Mouse (Mus musculus) myocyte (in vitro differentiated cells): Measurements from ENCODE around the gene Gpr22.

Experiments
- MAX ChIP-seq: IDR thresholded peaks from one replicate; pipeline ENCODE4 v1.6.1; 2011; ENCODE audit warnings: low read depth, mild to moderate bottlenecking, control low read depth
- MYOD1 ChIP-seq, 3 experiments: IDR thresholded peaks; one replicate each; pipeline ENCODE4 v1.6.1; 2011; ENCODE audit warnings: control low read depth in 2 of 3, low read depth in 2 of 3, mild to moderate bottlenecking in 2 of 3, moderate library complexity in 1 of 3; ENCODE audit not compliant: insufficient read length in 2 of 3, control insufficient read depth in 1 of 3
- MYOG ChIP-seq, 3 experiments: IDR thresholded peaks; one replicate each; pipeline ENCODE4 v1.6.1; 2011; ENCODE audit warnings: control low read depth in 2 of 3, low read depth in 2 of 3, mild to moderate bottlenecking in 2 of 3; ENCODE audit not compliant: insufficient read length in 2 of 3, control insufficient read depth in 1 of 3, insufficient read depth in 1 of 3
- POLR2A ChIP-seq: IDR thresholded peaks from one replicate; pipeline ENCODE4 v1.6.1; 2011; ENCODE audit warnings: low read depth, mild to moderate bottlenecking, control low read depth, moderate library complexity; ENCODE audit not compliant: insufficient read length
- POLR2AphosphoS2 ChIP-seq: IDR thresholded peaks from one replicate; pipeline ENCODE4 v1.6.1; 2011; ENCODE audit warnings: low read depth, control low read depth; ENCODE audit not compliant: insufficient read length
- REST ChIP-seq: IDR thresholded peaks from one replicate; pipeline ENCODE4 v1.6.1; 2011; ENCODE audit warnings: mild to moderate bottlenecking, control low read depth, moderate library complexity; ENCODE audit not compliant: insufficient read depth, insufficient read length

DNA sequence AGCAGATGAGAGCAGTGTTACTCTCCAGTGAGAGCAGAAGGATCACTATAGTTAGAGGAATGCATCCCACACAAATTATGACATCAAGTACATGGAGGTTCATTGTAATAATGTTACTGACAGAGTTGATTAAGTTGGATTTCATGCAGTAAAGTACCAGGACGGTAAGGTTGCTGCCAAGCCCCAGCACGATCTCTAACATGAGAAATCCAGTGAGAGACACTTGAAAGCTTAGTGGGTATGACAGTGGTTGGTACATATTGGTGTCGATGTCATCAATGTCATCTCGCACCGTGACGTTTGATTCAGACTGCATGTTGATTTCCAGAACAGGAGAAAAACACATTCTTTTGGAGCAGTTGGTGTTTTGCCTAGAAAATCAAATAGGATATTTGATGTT is 4.1 kb downstream of the Gpr22 start:
- TF ChIP-seq POLR2A = no peak
- no peak for TF ChIP-seq MAX
- TF ChIP-seq MYOG (IDR thresholded peaks at IDR 0.05; ENCODE audit: control insufficient read depth in 1 of 3, insufficient read depth in 1 of 3, insufficient read length in 2 of 3, low read depth in 2 of 3) = no peak
- no peak for TF ChIP-seq POLR2AphosphoS2
- no peak for TF ChIP-seq MYOD1 (IDR thresholded peaks at IDR 0.05; ENCODE audit: control insufficient read depth in 1 of 3, insufficient read length in 2 of 3, low read depth in 2 of 3)
- no peak for TF ChIP-seq REST
